Comparison of ENCODE assay signal across 27 mouse cellular contexts in genomic region chr13:104650145-104650544, GRCm38 (mm10).
DNase-seq lines count a peak whose midpoint lies in the region; ATAC-seq and TF ChIP-seq lines count a peak whose summit lies in the region.
"Had no signal": no experiment of that assay in that cellular context is flagged by ENCODE, and none has a peak within 500 bp of the region (broad histone marks: within the 10 kb centered on the region; RNA-seq: fewer than 3 reads in every experiment).

No protein-coding gene starts in this region.

- H3K4me2 ChIP-seq in liver, postnatal 0 days (ENCODE audit: low read depth, low read length): no peak overlapping the region
- H3K4me2 ChIP-seq in liver, embryonic 12.5 days: no peak overlapping the region
- H3K4me2 ChIP-seq: embryonic facial prominence, embryonic 13.5 days; forebrain, embryonic 13.5 days; heart, embryonic 13.5 days; hindbrain, embryonic 14.5 days had no signal

- no peaks in the 10 kb centered on the region for H3K36me3 ChIP-seq in liver, postnatal 0 days (replicated peaks; ENCODE audit: insufficient read depth, low read length)
- no peaks in the 10 kb centered on the region for H3K36me3 ChIP-seq in liver, embryonic 12.5 days
- H3K36me3 ChIP-seq: embryonic facial prominence, embryonic 13.5 days; heart, embryonic 13.5 days had no signal

- DNase-seq in liver, postnatal 0 days: no peak
- DNase-seq in 416B (ENCODE audit: low read depth): peak; percentile 36
- peak; percentile 35 for DNase-seq in brain, embryonic 14.5 days (ENCODE audit: low read depth)
- no peak for DNase-seq in testis, postnatal 14 days (ENCODE audit: low spot score)
- no peak for DNase-seq in left cerebral cortex, postnatal 10 days (ENCODE audit: extremely low spot score in 1 of 2, low spot score in 2 of 2)
- DNase-seq: adrenal gland, postnatal 10 days; cerebellum, adult 11-12 months; cerebellum, adult 8-10 months; cerebellum, postnatal 10 days; cerebellum, postnatal 36 days; embryo, embryonic 11 days; forebrain, postnatal 0 days; gastrocnemius, postnatal 25 days; heart, adult 11 months; heart, postnatal 14 days; heart, postnatal 4 days had no signal

- H3K9me3 ChIP-seq in liver, postnatal 0 days (ENCODE audit: low read length): no peaks in the 10 kb centered on the region
- no peaks in the 10 kb centered on the region for H3K9me3 ChIP-seq in liver, embryonic 12.5 days (replicated peaks)
- H3K9me3 ChIP-seq: embryonic facial prominence, embryonic 10.5 days; embryonic facial prominence, embryonic 13.5 days; forebrain, embryonic 13.5 days; heart, embryonic 13.5 days had no signal

- H3K9ac ChIP-seq in liver, postnatal 0 days (replicated peaks): no peak overlapping the region
- H3K9ac ChIP-seq in liver, embryonic 12.5 days: no peak overlapping the region
- H3K9ac ChIP-seq: embryonic facial prominence, embryonic 13.5 days; forebrain, embryonic 13.5 days; forebrain, postnatal 0 days; heart, embryonic 13.5 days; hindbrain, embryonic 14.5 days had no signal

- H3K27ac ChIP-seq in liver, postnatal 0 days (ENCODE audit: low read depth): no peak overlapping the region
- no peak overlapping the region for H3K27ac ChIP-seq in liver, embryonic 12.5 days
- H3K27ac ChIP-seq: embryonic facial prominence, embryonic 10.5 days; embryonic facial prominence, embryonic 13.5 days; forebrain, embryonic 13.5 days; heart, embryonic 13.5 days; hindbrain, embryonic 14.5 days; hindbrain, postnatal 0 days had no signal

- TF ChIP-seq POLR2A in brain, embryonic 14.5 days (IDR thresholded peaks at IDR 0.05; ENCODE audit: borderline replicate concordance, extremely low read depth, insufficient read depth, insufficient read length, poor library complexity, severe bottlenecking): no peak

- WGBS in liver, postnatal 0 days (ENCODE audit: insufficient replicate concordance): 67% methylated on average over 5 of the region's 5 CpGs
- 69% methylated on average over 5 of the region's 5 CpGs for WGBS in liver, embryonic 12.5 days (ENCODE audit: insufficient replicate concordance)

- TF ChIP-seq CTCF in liver, postnatal 0 days (IDR thresholded peaks at IDR 0.05; ENCODE audit: low read depth): no peak
- TF ChIP-seq CTCF in brain, embryonic 14.5 days (IDR thresholded peaks at IDR 0.05; ENCODE audit: borderline replicate concordance, extremely low read depth, insufficient read depth, insufficient read length): no peak

- H3K4me3 ChIP-seq in liver, postnatal 0 days (ENCODE audit: low read depth, low read length): no peak overlapping the region
- H3K4me3 ChIP-seq in liver, embryonic 12.5 days: no peak overlapping the region
- H3K4me3 ChIP-seq: embryonic facial prominence, embryonic 10.5 days; embryonic facial prominence, embryonic 13.5 days; erythroblast, embryonic 14.5 days; forebrain, embryonic 13.5 days; heart, embryonic 13.5 days had no signal

- H3K4me1 ChIP-seq in liver, postnatal 0 days (ENCODE audit: insufficient read depth): no peaks in the 10 kb centered on the region
- H3K4me1 ChIP-seq in liver, embryonic 12.5 days: no peaks in the 10 kb centered on the region
- H3K4me1 ChIP-seq: forebrain, embryonic 13.5 days had no signal

- intact Hi-C loops in left cerebral cortex, postnatal 10 days (cut with DNase I): no loop called here

- no peak for TF ChIP-seq EP300 in liver, postnatal 0 days (IDR thresholded peaks at IDR 0.05; ENCODE audit: low read depth)

- no peaks in the 10 kb centered on the region for H3K27me3 ChIP-seq in liver, postnatal 0 days (ENCODE audit: insufficient read depth, low read length)
- no peaks in the 10 kb centered on the region for H3K27me3 ChIP-seq in liver, embryonic 12.5 days (replicated peaks)
- H3K27me3 ChIP-seq: embryonic facial prominence, embryonic 13.5 days; forebrain, embryonic 13.5 days; heart, embryonic 13.5 days had no signal

- peak; percentile 75 for ATAC-seq in liver, postnatal 0 days
- no peak for ATAC-seq in liver, embryonic 12.5 days
- peak; percentile 92 for ATAC-seq in megakaryocyte, adult 5-6 weeks (ENCODE audit: poor library complexity, severe bottlenecking)
- ATAC-seq in activated CD4-positive, CD25-positive, alpha-beta regulatory T cell, adult 4 months: no peak
- ATAC-seq: forebrain, embryonic 13.5 days; forebrain, postnatal 0 days; hindbrain, postnatal 0 days; inflammation-experienced regulatory T-cells, adult 6 months had no signal

Comparison
In these comparisons a context has a peak if more than half of its experiments do, and no peak if none do; other contexts are left out.
1. ATAC-seq: peak in liver, postnatal 0 days (single experiment) and megakaryocyte, adult 5-6 weeks (single experiment); none in liver, embryonic 12.5 days (single experiment) and activated CD4-positive, CD25-positive, alpha-beta regulatory T cell, adult 4 months (single experiment).
2. DNase-seq: peak in 416B (single experiment) and brain, embryonic 14.5 days (single experiment); none in liver, postnatal 0 days (single experiment), testis, postnatal 14 days (single experiment) and left cerebral cortex, postnatal 10 days (0 of 2).